Mouse (Mus musculus) frontal cortex, postnatal 25 days (tissue): ENCODE measurements around the gene Olr1.
"Not testable (repeated sequence)": the region's sequence is repeated elsewhere in the genome, so short reads cannot be mapped to it uniquely, and the experiment has no call there.

Experiments
- DNase-seq, 2 experiments: peaks; one replicate each; pipeline ENCODE4 v3.0.0; 2022; ENCODE audit warnings: low spot score in 2 of 2

The Olr1 gene

GRCm38 (mm10) chr6:129512367-129512766 is 5.4 kb upstream of the Olr1 start, which contains the start of gene Tmem52b:
Gene Tmem52b, plus strand, starts transcription at chr6:129512555.
- DNase-seq, result no peak

- DNase-seq, result no peak
Observed at GRCm38 (mm10) chr6:129510120-129510911, 3.4 kb upstream of the Olr1 start.

- DNase-seq, result no peak
Observed at GRCm38 (mm10) chr6:129503471-129503870, 3.5 kb downstream of the Olr1 start.

- DNase-seq, result not testable (repeated sequence)
Observed at GRCm38 (mm10) chr6:129499516-129499915, 7.4 kb downstream of the Olr1 start.

- DNase-seq, result no peak
Observed at GRCm38 (mm10) chr6:129497345-129498218, 9.4 kb downstream of the Olr1 start.

GRCm38 (mm10) chr6:129494924-129495323 is 12.0 kb downstream of the Olr1 start:
- no peak for DNase-seq

GRCm38 (mm10) chr6:129480089-129480958 is 26.6 kb downstream of the Olr1 start:
- DNase-seq, result no peak

GRCm38 (mm10) chr6:129476404-129477126 is 30.4 kb downstream of the Olr1 start:
- no peak for DNase-seq

GRCm38 (mm10) chr6:129472627-129473026 is 34.3 kb downstream of the Olr1 start:
- no peak for DNase-seq

- no peak for DNase-seq
Observed at GRCm38 (mm10) chr6:129471386-129471785, 35.6 kb downstream of the Olr1 start.

- no peak for DNase-seq
Observed at GRCm38 (mm10) chr6:129451411-129452039, 55.4 kb downstream of the Olr1 start, which contains the start of gene Clec1a. Gene Clec1a, minus strand, starts transcription at chr6:129452000.

GRCm38 (mm10) chr6:129449743-129450142 is 57.2 kb downstream of the Olr1 start:
- no peak for DNase-seq

- DNase-seq, result no peak
Observed at GRCm38 (mm10) chr6:129438033-129438432, 68.9 kb downstream of the Olr1 start.

GRCm38 (mm10) chr6:129436025-129436424 is 70.9 kb downstream of the Olr1 start:
- DNase-seq, result no peak
